Mouse (Mus musculus): ENCODE measurements around the gene Tmem102.

- TF ChIP-seq USF1 (IDR thresholded peaks at IDR 0.05; ENCODE audit: low read depth): no peak
- TF ChIP-seq POLR2A (IDR thresholded peaks at IDR 0.05; ENCODE audit: insufficient read length, low read depth): no peak
These were observed 33.3 kb upstream of the Tmem102 start for GRCm38 (mm10) chr11:69838714-69839104.

Data from myocyte (in vitro differentiated cells).